Comparison of ENCODE assay signal across 1 mouse cellular context in genomic region chr3:96327131-96327530, GRCm38 (mm10).
TF ChIP-seq lines count a peak whose summit lies in the region.

No protein-coding gene starts in this region.

TF ChIP-seq in MEL, 35 proteins besides CTCF, POLR2A, EP300 and RAD21 (continued from another document):
- TF ChIP-seq TAL1 (IDR thresholded peaks at IDR 0.05; ENCODE audit: low read length) (no peak), MXI1 (IDR thresholded peaks at IDR 0.05; ENCODE audit: low read depth, low read length) (no peak)
